Mouse (Mus musculus) adrenal gland, adult 2 months (tissue): ENCODE measurements around the gene Sema4d. TPM values are rescaled to one million over a fixed set of nuclear protein-coding genes. Genes with fewer than 3 reads are reported as not detected.
"Not testable (repeated sequence)": the region's sequence is repeated elsewhere in the genome, so short reads cannot be mapped to it uniquely, and the experiment has no call there.

Experiments
- DNase-seq: peaks from one replicate; pipeline ENCODE4 v3.0.0; 2021
- polyA plus RNA-seq: library from polyadenylated mRNA; depleted of rRNA; stranded (reverse); fragments of >200 nt; gene quantifications from 2 replicates; pipeline ENCODE4 v1.2.3, GENCODE M21; 2012
- total RNA-seq, 2 experiments: library from RNA; stranded (reverse); gene quantifications; 2 replicates each; pipeline ENCODE4 v1.2.3; 2021

The Sema4d gene
- total and polyA plus RNA-seq, 3 experiments: 13.7 to 15.1 (median 14.6) TPM

GRCm38 (mm10) chr13:51679332-51679731 lies 114.2 kb downstream of the Sema4d start:
- no peak for DNase-seq

- no peak for DNase-seq
Measured at GRCm38 (mm10) chr13:51678687-51679086, 114.9 kb downstream of the Sema4d start.

- DNase-seq: no peak
Measured at GRCm38 (mm10) chr13:51677630-51678185, 115.8 kb downstream of the Sema4d start.

GRCm38 (mm10) chr13:51677041-51677440 lies 116.5 kb downstream of the Sema4d start:
- DNase-seq: no peak

GRCm38 (mm10) chr13:51676641-51677040 lies 116.9 kb downstream of the Sema4d start:
- no peak for DNase-seq

GRCm38 (mm10) chr13:51668195-51668594 lies 125.4 kb downstream of the Sema4d start:
- DNase-seq: not testable (repeated sequence)

GRCm38 (mm10) chr13:51663561-51663960 lies 130.0 kb downstream of the Sema4d start:
- no peak for DNase-seq

- DNase-seq: no peak
Measured at GRCm38 (mm10) chr13:51659573-51659972, 134.0 kb downstream of the Sema4d start.

- no peak for DNase-seq
Measured at GRCm38 (mm10) chr13:51658094-51658493, 135.5 kb downstream of the Sema4d start.

GRCm38 (mm10) chr13:51656516-51657235 lies 136.9 kb downstream of the Sema4d start:
- no peak for DNase-seq

GRCm38 (mm10) chr13:51653961-51654360 lies 139.6 kb downstream of the Sema4d start:
- DNase-seq: no peak

GRCm38 (mm10) chr13:51653159-51653558 lies 140.4 kb downstream of the Sema4d start:
- DNase-seq: no peak

- peak; percentile 96 for DNase-seq
Measured at GRCm38 (mm10) chr13:51651408-51652064, 142.0 kb downstream of the Sema4d start, which contains the start of gene Secisbp2. TSS of gene Secisbp2 (plus strand) at chr13:51651697.

- DNase-seq: no peak
Measured at GRCm38 (mm10) chr13:51649740-51650139, 143.8 kb downstream of the Sema4d start.

GRCm38 (mm10) chr13:51648237-51648636 lies 145.3 kb downstream of the Sema4d start:
- no peak for DNase-seq

- no peak for DNase-seq
Measured at GRCm38 (mm10) chr13:51647770-51648169, 145.8 kb downstream of the Sema4d start.

- no peak for DNase-seq
Measured at GRCm38 (mm10) chr13:51646362-51647027, 147.1 kb downstream of the Sema4d start.

GRCm38 (mm10) chr13:51645872-51646271 lies 147.7 kb downstream of the Sema4d start:
- DNase-seq: peak; percentile 17

- DNase-seq: peak; percentile 98
Measured at GRCm38 (mm10) chr13:51644829-51645789, 148.4 kb downstream of the Sema4d start, which contains the start of gene Cks2. TSS of gene Cks2 (plus strand) at chr13:51645232.

- peak; percentile 14 for DNase-seq
Measured at GRCm38 (mm10) chr13:51643924-51644828, 149.4 kb downstream of the Sema4d start.
